ENCODE assay signal across 8 mouse cellular contexts in the genomic region with DNA sequence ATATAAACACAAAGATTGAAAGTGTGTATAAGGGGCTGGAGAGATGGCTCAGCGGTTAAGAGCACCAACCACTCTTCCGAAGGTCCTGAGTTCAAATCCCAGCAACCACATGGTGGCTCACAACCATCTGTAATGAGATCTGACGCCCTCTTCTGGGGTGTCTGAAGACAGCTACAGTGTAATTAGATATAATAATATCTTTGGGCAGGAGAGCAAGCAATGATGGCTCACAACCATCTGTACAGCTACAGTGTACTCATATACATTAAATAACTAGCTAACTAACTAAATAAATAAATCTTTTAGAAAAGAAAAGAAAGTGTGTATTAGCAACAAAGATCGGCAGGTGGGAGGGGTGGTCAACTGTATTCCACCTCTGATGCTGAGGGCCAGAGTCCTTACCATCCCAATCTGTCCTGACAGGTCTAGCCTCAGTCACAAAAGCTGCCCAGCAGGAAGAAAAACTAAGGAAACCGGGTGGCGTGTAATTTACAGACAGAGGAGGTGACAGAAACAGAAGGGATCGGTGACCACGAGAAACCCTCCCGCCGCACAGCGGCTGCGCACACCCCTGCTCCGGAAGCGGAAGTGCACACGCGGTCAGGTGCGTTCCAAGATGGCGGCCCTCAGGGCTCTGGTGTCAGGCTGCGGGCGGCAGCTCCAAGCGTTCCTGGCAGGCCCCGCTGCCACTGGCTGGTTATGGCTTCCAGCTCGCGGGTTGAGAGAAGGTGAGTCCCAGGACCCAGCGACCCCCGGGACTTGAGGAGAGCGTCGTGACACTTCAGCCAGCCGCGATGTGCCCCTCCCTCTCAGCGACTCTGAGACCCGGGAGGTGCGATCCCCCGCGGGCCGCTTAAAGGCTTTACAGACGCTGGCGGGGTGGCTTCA. TPM values are rescaled to one million over a fixed set of nuclear protein-coding genes. Genes with fewer than 3 reads are reported as not detected.
DNase-seq lines count a peak whose midpoint lies in the region; ATAC-seq and TF ChIP-seq lines count a peak whose summit lies in the region.

A gene (plus strand): TSS at position 585 of the 888 bp plus-strand sequence.

- peak within 1 kb of the TSS; percentile 72 for H3K4me2 ChIP-seq in forebrain, postnatal 0 days (ENCODE audit: low read depth)
- peak within 1 kb of the TSS; percentile 75 for H3K4me2 ChIP-seq in lung, embryonic 16.5 days (ENCODE audit: low read depth, low read length)

- H3K4me3 ChIP-seq in G1E (ENCODE audit: low read depth, low read length), result peak within 1 kb of the TSS; percentile 90
- H3K4me3 ChIP-seq in forebrain, postnatal 0 days (ENCODE audit: low read depth, low read length), result peak within 1 kb of the TSS; percentile 78
- H3K4me3 ChIP-seq in lung, embryonic 16.5 days (ENCODE audit: low read length), result peak within 1 kb of the TSS; percentile 76

- peak within 1 kb of the TSS; percentile 66 for H3K9ac ChIP-seq in forebrain, postnatal 0 days
- peak within 1 kb of the TSS; percentile 74 for H3K9ac ChIP-seq in lung, embryonic 16.5 days (ENCODE audit: low read length)

- DNase-seq in G1E (ENCODE audit: low spot score), result peak; percentile 79
- DNase-seq in cerebellum, adult 18-20 months, result peak; percentile 88 to 90
- DNase-seq in forebrain, postnatal 0 days, result peak; percentile 93
- peak; percentile 87 for DNase-seq in heart, postnatal 4 days
- peak; percentile 42 for DNase-seq in layer of hippocampus, adult 9-10 months (ENCODE audit: low spot score)
- peak; percentile 73 for DNase-seq in ovary, postnatal 10 days (ENCODE audit: low spot score)
- peak; percentile 60 to 78 for DNase-seq in thymus, postnatal 10 days (ENCODE audit: low spot score in 2 of 2)

- ATAC-seq in G1E (ENCODE audit: extremely low read depth, insufficient number of reproducible peaks, low FRiP score, poor library complexity, severe bottlenecking), result peak; percentile 89
- ATAC-seq in forebrain, postnatal 0 days, result peak; percentile 99
- peak; percentile 89 for ATAC-seq in lung, embryonic 16.5 days (ENCODE audit: low read depth)

- H3K36me3 ChIP-seq in G1E (replicated peaks), result peaks cover 33% of the 10 kb centered on the region
- H3K36me3 ChIP-seq in forebrain, postnatal 0 days (ENCODE audit: insufficient read depth), result peaks cover 5% of the 10 kb centered on the region; the same call in 1 of the 2 replicates
- H3K36me3 ChIP-seq in lung, embryonic 16.5 days (ENCODE audit: control insufficient read depth, insufficient read depth, low read length), result 0 out of 2 replicates have a peak, but pooled peaks cover 2% of the 10 kb centered on the region

- peaks cover 34% of the 10 kb centered on the region for H3K4me1 ChIP-seq in G1E (ENCODE audit: insufficient read depth, low read depth, low read length)
- H3K4me1 ChIP-seq in forebrain, postnatal 0 days (ENCODE audit: insufficient read depth), result 0 out of 2 replicates have a peak, but pooled peaks cover 5% of the 10 kb centered on the region
- peaks cover 20% of the 10 kb centered on the region for H3K4me1 ChIP-seq in lung, embryonic 16.5 days (replicated peaks; ENCODE audit: control insufficient read depth, insufficient read depth, low read length)

- WGBS in forebrain, postnatal 0 days, result 6% methylated on average over 38 of the region's 38 CpGs
- 4% methylated on average over 38 of the region's 38 CpGs for WGBS in lung, embryonic 16.5 days

- H3K9me3 ChIP-seq in G1E (replicated peaks), result no peaks in the 10 kb centered on the region
- H3K9me3 ChIP-seq in forebrain, postnatal 0 days (ENCODE audit: low read length), result no peaks in the 10 kb centered on the region
- no peaks in the 10 kb centered on the region for H3K9me3 ChIP-seq in lung, embryonic 16.5 days (ENCODE audit: control insufficient read depth, low read length)

- peak within 1 kb of the TSS; percentile 86 for H3K27ac ChIP-seq in forebrain, postnatal 0 days (ENCODE audit: low read depth, low read length)
- peak within 1 kb of the TSS; percentile 14 for H3K27ac ChIP-seq in lung, embryonic 16.5 days (ENCODE audit: low read length)

- TF ChIP-seq CTCF in G1E (IDR thresholded peaks at IDR 0.05; ENCODE audit: low read depth, low read length), result no peak
- TF ChIP-seq CTCF in forebrain, postnatal 0 days (IDR thresholded peaks at IDR 0.05; ENCODE audit: low read depth), result no peak

- peaks cover 23% of the 10 kb centered on the region for H3K27me3 ChIP-seq in G1E (ENCODE audit: insufficient read depth, low read length)
- H3K27me3 ChIP-seq in forebrain, postnatal 0 days (ENCODE audit: insufficient read depth, low read length), result peaks cover 9% of the 10 kb centered on the region; the same call in 1 of the 2 replicates
- H3K27me3 ChIP-seq in lung, embryonic 16.5 days (ENCODE audit: control insufficient read depth, insufficient read depth, low read depth, low read length), result peaks cover 5% of the 10 kb centered on the region

RNA-seq across cellular contexts. Expression of the gene that starts here (rescaled TPM):
- total RNA-seq in G1E (2014; fragmentation: Nextera tagmentation), result 66.4 and 87.7 TPM in 2 replicates
- total RNA-seq in G1E (2017), result 55.3 and 71.3 TPM in 2 replicates
- polyA plus RNA-seq in G1E (2012), result 88.7 and 110 TPM in 2 replicates
- 72.9 and 79.4 TPM in 2 replicates for total RNA-seq in forebrain, postnatal 0 days (2014; rRNA removed)
- 171 and 176 TPM in 2 replicates for polyA plus RNA-seq in forebrain, postnatal 0 days (2015; fragmentation: Nextera tagmentation; extraction: Ambion mirVana)
- 100 to 1,000 TPM; 106 to 110 TPM for total RNA-seq in heart, postnatal 4 days (2021)
- polyA plus RNA-seq in lung, embryonic 16.5 days (2015; fragmentation: Nextera tagmentation; extraction: Ambion mirVana), result 134 and 138 TPM in 2 replicates

Comparison
In these comparisons a context has a peak if more than half of its experiments do, and no peak if none do; other contexts are left out.
1. Peak in every context shown above with its lines: DNase-seq, ATAC-seq, H3K4me3 ChIP-seq and H3K27ac ChIP-seq.
2. DNase-seq: peak in every context shown above with its lines; median percentile 93 in forebrain, postnatal 0 days; 89 in cerebellum, adult 18-20 months; 87 in heart, postnatal 4 days; 79 in G1E; 73 in ovary, postnatal 10 days; 69 in thymus, postnatal 10 days; 42 in layer of hippocampus, adult 9-10 months.